8 mouse cellular contexts compared by ENCODE assay signal in genomic region chr5:121544910-121545792, GRCm38 (mm10). TPM values are rescaled to one million over a fixed set of nuclear protein-coding genes. Genes with fewer than 3 reads are reported as not detected.
DNase-seq lines count a peak whose midpoint lies in the region; ATAC-seq and TF ChIP-seq lines count a peak whose summit lies in the region.

TSS of gene Adam1a (minus strand) at chr5:121545482.
TSS of gene Gm42878 (minus strand) at chr5:121545482.

- H3K9ac ChIP-seq in CH12.LX (ENCODE audit: insufficient read depth, low read depth): peak within 1 kb of the TSS; percentile 93
- H3K9ac ChIP-seq in embryonic facial prominence, embryonic 12.5 days: peak within 1 kb of the TSS; percentile 100
- H3K9ac ChIP-seq in liver, embryonic 12.5 days: peak within 1 kb of the TSS; percentile 92

- H3K79me2 ChIP-seq in CH12.LX (replicated peaks; ENCODE audit: control insufficient read depth, extremely low read depth, insufficient read depth, poor library complexity, severe bottlenecking): peaks cover 41% of the 10 kb centered on the region

- TF ChIP-seq RAD21 in CH12.LX (IDR thresholded peaks at IDR 0.05; ENCODE audit: low read depth, low read length): no peak

- WGBS in embryonic facial prominence, embryonic 12.5 days: under 1% methylated on average over 61 of the region's 97 CpGs
- WGBS in liver, embryonic 12.5 days (ENCODE audit: insufficient replicate concordance): under 1% methylated on average over 60 of the region's 97 CpGs

- dilution Hi-C loops in CH12.LX (cut with MboI; ENCODE audit: extremely low pct_ligation_motif_present, extremely low pct_unique_long_range_greater_than_20kb, low sequenced_read_pairs): no loop called here

- no peaks in the 10 kb centered on the region for H3K9me3 ChIP-seq in CH12.LX (replicated peaks; ENCODE audit: low read length)
- no peaks in the 10 kb centered on the region for H3K9me3 ChIP-seq in embryonic facial prominence, embryonic 12.5 days
- H3K9me3 ChIP-seq in liver, embryonic 12.5 days (replicated peaks): no peaks in the 10 kb centered on the region

- intact Hi-C loops in heart, postnatal 36 days (cut with DNase I): loop anchor here (5.0 kb wide), 1 partner anchor 93 kb away; the partner anchor contains the start of genes Erp29 and Tmem116

- ATAC-seq in embryonic facial prominence, embryonic 12.5 days (ENCODE audit: insufficient number of reproducible peaks, insufficient read depth, low FRiP score, low TSS enrichment): no peak
- peak; percentile 12 to 34; a peak in 1 of 4 replicates for ATAC-seq in hematopoietic stem cell, adult 5-6 weeks (replicated peaks in 1 of 2; ENCODE audit: insufficient read depth in 1 of 2, low FRiP score in 2 of 2, low TSS enrichment in 1 of 2, low read depth in 1 of 2, poor library complexity in 2 of 2, severe bottlenecking in 2 of 2)
- ATAC-seq in liver, embryonic 12.5 days: peak; percentile 74

- TF ChIP-seq POLR2A in CH12.LX (IDR thresholded peaks at IDR 0.05; ENCODE audit: low read depth, low read length): no peak

- DNase-seq in heart, adult 11 months: peak; percentile 95
- no peak for DNase-seq in heart, postnatal 36 days
- no peak for DNase-seq in CH12.LX (ENCODE audit: extremely low read depth)
- peak; percentile 34 to 47 for DNase-seq in natural killer cell, adult 2 months (ENCODE audit: low spot score in 2 of 2)
- DNase-seq in layer of hippocampus, adult 9-10 months (ENCODE audit: low spot score): no peak

- in situ Hi-C loops in CH12.LX (cut with MboI; ENCODE audit: low pct_ligation_motif_present, low pct_unique_long_range_greater_than_20kb, low sequenced_read_pairs): no loop called here

- TF ChIP-seq EP300 in CH12.LX (IDR thresholded peaks at IDR 0.05; ENCODE audit: low read length): no peak

- peaks cover 0 to 25% of the 10 kb centered on the region in 2 experiments for H3K36me3 ChIP-seq in CH12.LX (replicated peaks in 1 of 2; ENCODE audit: control insufficient read depth in 1 of 2, insufficient read depth in 1 of 2, low read length in 1 of 2)
- no peaks in the 10 kb centered on the region for H3K36me3 ChIP-seq in embryonic facial prominence, embryonic 12.5 days
- H3K36me3 ChIP-seq in liver, embryonic 12.5 days: peaks cover 4% of the 10 kb centered on the region; the same call in 1 of the 2 replicates

- no peaks in the 10 kb centered on the region for H3K27me3 ChIP-seq in CH12.LX (replicated peaks)
- H3K27me3 ChIP-seq in embryonic facial prominence, embryonic 12.5 days: no peaks in the 10 kb centered on the region
- H3K27me3 ChIP-seq in liver, embryonic 12.5 days (replicated peaks): no peaks in the 10 kb centered on the region

- H3K27ac ChIP-seq in CH12.LX (ENCODE audit: insufficient read depth, low read depth): peak within 1 kb of the TSS; percentile 2; the same call in 1 of the 2 replicates
- peak within 1 kb of the TSS; percentile 96 for H3K27ac ChIP-seq in embryonic facial prominence, embryonic 12.5 days
- H3K27ac ChIP-seq in liver, embryonic 12.5 days: peak within 1 kb of the TSS; percentile 93

- peaks cover 0 to 36% of the 10 kb centered on the region in 2 experiments; a peak in 2 of 4 replicates for H3K4me1 ChIP-seq in CH12.LX (ENCODE audit: control insufficient read depth in 1 of 2, insufficient read depth in 2 of 2)
- H3K4me1 ChIP-seq in embryonic facial prominence, embryonic 12.5 days: peaks cover 16% of the 10 kb centered on the region
- H3K4me1 ChIP-seq in liver, embryonic 12.5 days: peaks cover 53% of the 10 kb centered on the region

- H3K4me3 ChIP-seq in CH12.LX (replicated peaks in 1 of 3; ENCODE audit: low read depth in 2 of 3, low read length in 2 of 3, poor library complexity in 1 of 3): peak within 1 kb of the TSS; percentile 76 to 100 (median 96)
- peak within 1 kb of the TSS; percentile 100 for H3K4me3 ChIP-seq in embryonic facial prominence, embryonic 12.5 days
- peak within 1 kb of the TSS; percentile 81 for H3K4me3 ChIP-seq in liver, embryonic 12.5 days

- H3K4me2 ChIP-seq in CH12.LX (ENCODE audit: insufficient read depth, low read depth, poor library complexity, severe bottlenecking): peak within 1 kb of the TSS; percentile 87
- peak within 1 kb of the TSS; percentile 80 for H3K4me2 ChIP-seq in embryonic facial prominence, embryonic 12.5 days (replicated peaks)
- H3K4me2 ChIP-seq in liver, embryonic 12.5 days: peak within 1 kb of the TSS; percentile 74

- TF ChIP-seq CTCF in CH12.LX (conservative IDR thresholded peaks at IDR 0.05 in 1 of 2, IDR thresholded peaks at IDR 0.05 in 1 of 2; ENCODE audit: low read depth in 2 of 2, low read length in 2 of 2): no peak

TF ChIP-seq in CH12.LX, 34 proteins besides CTCF, POLR2A, EP300 and RAD21:
- TF ChIP-seq JUN (IDR thresholded peaks at IDR 0.05; ENCODE audit: insufficient read depth, low read depth, low read length) (no peak), JUND (conservative IDR thresholded peaks at IDR 0.05; ENCODE audit: low read depth, low read length) (no peak), HCFC1 (IDR thresholded peaks at IDR 0.05; ENCODE audit: low read depth, low read length) (no peak), ZKSCAN1 (IDR thresholded peaks at IDR 0.05; ENCODE audit: borderline replicate concordance, low read depth, low read length) (no peak), MYC (IDR thresholded peaks at IDR 0.05; ENCODE audit: low read depth, low read length) (no peak), USF2 (conservative IDR thresholded peaks at IDR 0.05; ENCODE audit: low read depth, low read length) (no peak), CHD1 (IDR thresholded peaks at IDR 0.05; ENCODE audit: low read depth, low read length) (no peak), MAZ (IDR thresholded peaks at IDR 0.05; ENCODE audit: low read depth, low read length) (no peak), USF1 (IDR thresholded peaks at IDR 0.05; ENCODE audit: low read depth, low read length) (no peak), IRF4 (IDR thresholded peaks at IDR 0.05; ENCODE audit: low read depth, low read length) (no peak), TBP (conservative IDR thresholded peaks at IDR 0.05; ENCODE audit: low read depth, low read length) (no peak), SMC3 (IDR thresholded peaks at IDR 0.05; ENCODE audit: low read depth, low read length) (no peak), RCOR1 (conservative IDR thresholded peaks at IDR 0.05; ENCODE audit: low read depth, low read length) (no peak)

RNA-seq across cellular contexts. Expression of gene Adam1a, which starts in this region (rescaled TPM):
- 1 to 10 TPM; 1.8 to 1.9 TPM for total RNA-seq in heart, postnatal 36 days (2021)
- total RNA-seq in CH12.LX (2012; rRNA removed): 1.6 and 1.8 TPM in 2 replicates
- 1.2 and 2.2 TPM in 2 replicates for total RNA-seq in CH12.LX (2014; rRNA removed)
- polyA plus RNA-seq in CH12.LX (2012; ENCODE audit: insufficient read length, low read depth): 1.3 TPM in 2 replicates
- 2.0 and 2.1 TPM in 2 replicates for polyA plus RNA-seq in embryonic facial prominence, embryonic 12.5 days (2016; fragmentation: Nextera tagmentation; extraction: Ambion mirVana)
- total RNA-seq in hematopoietic stem cell, adult 5-6 weeks (2017): 2.8 and 6.0 TPM in 2 replicates
- polyA plus RNA-seq in liver, embryonic 12.5 days (2016; fragmentation: Nextera tagmentation; extraction: Ambion mirVana): 0.26 and 0.54 TPM in 2 replicates

RNA-seq across cellular contexts. Expression of gene Gm42878, which starts in this region (rescaled TPM):
- not detected for total RNA-seq in heart, postnatal 36 days (2021)
- total RNA-seq in CH12.LX (2012; rRNA removed) (0.13 TPM in 1 of 2 replicates, not detected in the other), CH12.LX (2014; rRNA removed) (0.58 and 1.0 TPM in 2 replicates)
- not detected in 2 replicates for polyA plus RNA-seq in CH12.LX (2012; ENCODE audit: insufficient read length, low read depth)
- 0.46 TPM in 1 of 2 replicates, not detected in the other for polyA plus RNA-seq in embryonic facial prominence, embryonic 12.5 days (2016; fragmentation: Nextera tagmentation; extraction: Ambion mirVana)
- not detected in 2 replicates for total RNA-seq in hematopoietic stem cell, adult 5-6 weeks (2017)
- polyA plus RNA-seq in liver, embryonic 12.5 days (2016; fragmentation: Nextera tagmentation; extraction: Ambion mirVana): not detected in 2 replicates

Comparison
In these comparisons a context has a peak if more than half of its experiments do, and no peak if none do; other contexts are left out.
1. DNase-seq: peak in heart, adult 11 months (single experiment) and natural killer cell, adult 2 months (2 of 2); none in heart, postnatal 36 days (0 of 2), CH12.LX (single experiment) and layer of hippocampus, adult 9-10 months (single experiment).
2. Peak in ATAC-seq, H3K4me3 ChIP-seq, H3K27ac ChIP-seq, H3K9ac ChIP-seq and H3K4me2 ChIP-seq in liver, embryonic 12.5 days; RNA of the genes that start here not detected or under 1 TPM.
3. H3K27ac ChIP-seq: peak in every context shown above with its lines; median percentile 96 in embryonic facial prominence, embryonic 12.5 days; 93 in liver, embryonic 12.5 days; 2 in CH12.LX.
4. Peak in every context shown above with its lines, with median percentiles within 50 percentile points of each other: H3K4me2 ChIP-seq, H3K4me3 ChIP-seq and H3K9ac ChIP-seq.